Mouse (Mus musculus) gastrocnemius, adult 18-20 months (tissue): ENCODE results near the gene Ctnnd2. TPM values are rescaled to one million over a fixed set of nuclear protein-coding genes. Genes with fewer than 3 reads are reported as not detected.
"Not testable (repeated sequence)": the region's sequence is repeated elsewhere in the genome, so short reads cannot be mapped to it uniquely, and the experiment has no call there.

ENCODE experiments used
- DNase-seq: peaks from one replicate; pipeline ENCODE4 v3.0.0; 2021; ENCODE audit warnings: low spot score
- long read RNA-seq, 2 experiments: library from polyadenylated mRNA; stranded (forward); transcript quantifications; one replicate each; pipeline ENCODE4 v2.0.0; 2021
- total RNA-seq, 2 experiments: library from RNA; stranded (reverse); gene quantifications; 2 replicates each; pipeline ENCODE4 v1.2.3; 2021

The Ctnnd2 gene
- under 1 TPM in 1 of 2 experiments, not detected in 1; 0.09 TPM for total RNA-seq
- long read RNA-seq, experiment 1, partial matches to known transcripts = 0 of 3 reads
- long read RNA-seq, experiment 1, other reads (novel, unspliced or antisense) = 3 of 3 reads
- long read RNA-seq, experiment 2, partial matches to known transcripts = 0 of 1 reads
- long read RNA-seq, experiment 2, other reads (novel, unspliced or antisense) = 1 of 1 reads

- no peak for DNase-seq
Measured at GRCm38 (mm10) chr15:30172391-30173281, at the start of gene Ctnnd2. TSS of gene Ctnnd2 (plus strand) at chr15:30172593.

GRCm38 (mm10) chr15:30130705-30131104, 41.7 kb upstream of the Ctnnd2 start:
- DNase-seq = no peak

DNA sequence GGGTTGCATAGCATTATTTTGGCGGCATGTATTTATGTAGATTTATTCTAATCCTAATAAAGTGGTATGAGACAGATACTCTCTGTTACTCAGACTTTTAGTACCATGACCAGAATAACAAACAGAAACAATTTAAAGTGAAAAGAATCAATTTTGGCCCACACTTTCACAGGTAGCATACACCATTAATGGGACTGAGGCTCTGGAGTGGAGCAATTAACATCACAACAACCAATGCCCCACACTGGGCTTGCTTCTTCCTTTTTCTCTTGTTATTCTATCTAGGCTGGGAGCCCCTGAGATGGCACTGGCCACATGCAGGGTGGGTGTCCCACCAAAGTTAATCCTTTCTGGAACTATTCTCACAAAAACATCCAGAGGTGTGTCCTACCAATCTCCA, 32.8 kb upstream of the Ctnnd2 start:
- not testable (repeated sequence) for DNase-seq

DNA sequence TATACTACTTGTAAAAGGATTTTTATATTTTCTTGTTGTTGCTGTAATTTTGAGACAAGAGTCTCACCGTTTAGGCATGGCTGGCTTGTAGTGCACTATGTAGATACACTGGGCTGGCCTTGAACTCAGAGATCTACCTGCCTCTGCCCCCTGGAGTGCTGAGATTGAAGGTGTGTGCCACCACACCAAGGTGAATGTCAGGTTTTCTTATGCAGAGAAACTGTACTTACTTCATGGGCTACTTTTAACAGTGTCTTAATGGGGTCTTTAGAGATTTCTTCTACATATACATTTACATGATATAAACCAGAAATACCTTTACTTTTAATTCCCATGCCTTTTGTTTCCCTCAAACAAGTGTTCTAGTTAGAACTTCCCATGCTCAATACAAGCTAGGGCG, 27.0 kb upstream of the Ctnnd2 start:
- no peak for DNase-seq

DNA sequence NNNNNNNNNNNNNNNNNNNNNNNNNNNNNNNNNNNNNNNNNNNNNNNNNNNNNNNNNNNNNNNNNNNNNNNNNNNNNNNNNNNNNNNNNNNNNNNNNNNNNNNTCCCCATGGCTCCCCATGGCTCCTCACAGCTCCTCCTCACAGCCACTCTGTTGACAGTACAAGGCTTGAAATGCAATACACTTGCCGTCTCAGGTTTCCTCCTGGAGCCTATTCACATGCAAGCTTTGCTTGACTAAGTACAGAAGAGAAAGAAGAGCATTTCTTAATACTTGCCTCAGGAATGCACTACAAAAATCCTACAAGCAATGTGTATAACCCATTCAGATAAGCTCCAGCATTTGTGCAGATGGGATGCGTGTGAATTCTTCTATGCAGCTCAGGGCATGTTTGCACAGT, 20.2 kb upstream of the Ctnnd2 start:
- DNase-seq = no peak

DNA sequence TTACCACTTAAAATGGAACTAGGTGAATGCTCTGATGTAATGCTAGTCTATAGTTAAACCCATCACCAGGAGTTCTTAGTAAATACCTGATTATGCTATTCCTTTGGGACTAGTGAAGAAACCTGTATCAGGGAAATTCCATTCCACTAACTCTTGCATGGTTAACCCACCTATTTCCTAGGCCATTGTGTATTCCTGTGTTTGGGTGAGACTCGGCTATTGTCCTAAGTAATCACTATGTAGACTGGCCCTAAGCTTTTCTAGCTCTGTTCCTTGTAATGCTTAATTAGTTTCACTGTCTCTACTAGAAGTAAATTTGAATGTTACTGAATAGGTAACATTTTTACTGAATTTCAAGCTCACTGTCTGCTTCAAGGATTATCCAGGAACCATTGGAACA, 14.4 kb upstream of the Ctnnd2 start:
- DNase-seq = no peak

DNA sequence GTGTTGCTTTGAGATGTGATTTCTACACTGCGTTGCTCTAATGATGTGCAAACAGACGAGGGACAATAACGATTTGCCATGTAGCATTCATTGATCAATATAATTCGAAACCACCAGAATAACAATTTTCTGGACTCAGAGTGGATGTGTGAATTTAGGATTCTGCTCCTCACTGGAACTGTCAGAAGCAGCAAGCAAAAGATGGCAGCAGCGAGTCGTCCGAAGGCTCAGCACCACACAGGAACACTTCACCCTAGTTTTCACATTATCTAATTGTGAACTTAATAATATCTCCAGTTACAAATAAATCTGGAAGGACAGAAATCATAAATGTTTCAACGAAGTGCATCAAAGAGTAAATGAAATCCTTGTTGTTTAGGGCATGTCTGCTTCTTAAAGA, 2.4 kb upstream of the Ctnnd2 start:
- DNase-seq = no peak

GRCm38 (mm10) chr15:30171493-30172195, 749 bp upstream of the Ctnnd2 start:
- no peak for DNase-seq

GRCm38 (mm10) chr15:30173370-30173941, 1.1 kb downstream of the Ctnnd2 start:
- DNase-seq = no peak

DNA sequence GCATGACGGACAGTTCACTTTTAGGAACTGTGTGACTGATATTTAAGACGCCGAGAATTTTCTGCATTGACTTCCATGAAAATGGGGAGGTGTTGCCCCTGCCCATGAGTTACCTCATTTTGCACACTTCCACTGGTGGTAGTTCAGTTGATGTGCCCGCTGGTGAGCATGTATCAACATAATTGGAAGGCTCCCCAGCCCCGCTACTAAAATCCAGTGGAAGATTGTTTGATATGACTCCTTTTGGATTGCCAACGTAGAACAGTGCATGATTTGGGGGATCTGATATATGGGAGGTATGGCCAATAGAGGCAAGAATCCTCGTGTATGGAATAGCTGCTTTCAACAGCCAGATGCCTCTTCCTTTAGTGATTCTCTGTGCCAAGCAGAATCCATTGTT, 1.9 kb downstream of the Ctnnd2 start:
- no peak for DNase-seq

DNA sequence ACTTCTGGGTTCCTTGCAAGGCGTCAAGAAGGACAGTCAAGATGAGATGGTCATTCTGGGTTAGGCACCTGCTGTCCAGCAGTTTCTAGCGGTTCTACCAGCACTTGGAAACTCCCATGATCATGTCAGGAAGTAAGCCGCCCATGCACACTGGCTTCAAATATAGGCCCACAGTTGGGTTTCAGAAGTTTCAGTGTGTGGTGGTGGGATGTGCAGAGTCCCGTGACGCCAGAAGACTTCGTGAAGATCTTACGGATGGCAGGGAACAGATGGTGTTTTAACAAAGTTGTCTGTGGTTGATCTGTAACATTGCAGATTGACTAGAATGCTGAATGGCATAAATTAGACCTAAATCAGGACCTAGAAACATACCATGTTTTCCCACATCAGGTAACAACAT, 11.6 kb downstream of the Ctnnd2 start:
- DNase-seq = no peak

GRCm38 (mm10) chr15:30190872-30191271, 18.5 kb downstream of the Ctnnd2 start:
- DNase-seq = no peak

DNA sequence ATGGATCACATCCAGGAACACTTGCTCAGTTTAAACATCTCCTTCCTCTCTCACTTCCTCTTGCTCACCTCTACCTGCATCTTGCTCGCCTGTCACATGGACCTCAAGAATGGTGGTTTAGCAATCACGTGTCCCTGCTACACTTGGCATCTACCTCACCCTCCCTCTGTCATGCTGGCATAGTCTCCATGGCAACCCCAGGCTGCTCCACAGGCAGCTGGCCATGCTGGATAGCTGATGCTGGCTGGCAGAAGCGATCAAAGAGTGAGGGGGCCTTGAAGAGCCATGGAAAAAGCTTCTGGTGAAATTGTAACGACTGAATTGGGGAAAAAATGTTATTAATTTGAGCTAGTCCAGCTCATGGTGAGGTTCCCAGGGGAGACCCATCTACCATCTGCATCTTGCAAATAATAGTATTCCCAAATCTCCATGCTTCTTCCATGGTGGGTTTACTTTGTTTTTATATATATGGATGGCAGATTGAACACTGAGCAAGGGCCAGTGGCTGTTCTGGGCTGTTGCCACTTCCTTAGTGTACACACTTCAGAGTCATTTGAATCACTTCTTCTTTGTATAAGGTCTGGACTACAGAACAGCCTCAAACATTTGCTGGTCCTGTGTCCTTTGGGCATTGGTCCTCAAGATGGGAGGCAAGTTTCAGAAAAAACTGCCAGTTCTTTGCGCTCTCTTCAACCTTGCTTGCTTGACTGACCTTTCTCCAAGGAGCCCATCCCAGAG, 19.7 kb downstream of the Ctnnd2 start:
- no peak for DNase-seq

DNA sequence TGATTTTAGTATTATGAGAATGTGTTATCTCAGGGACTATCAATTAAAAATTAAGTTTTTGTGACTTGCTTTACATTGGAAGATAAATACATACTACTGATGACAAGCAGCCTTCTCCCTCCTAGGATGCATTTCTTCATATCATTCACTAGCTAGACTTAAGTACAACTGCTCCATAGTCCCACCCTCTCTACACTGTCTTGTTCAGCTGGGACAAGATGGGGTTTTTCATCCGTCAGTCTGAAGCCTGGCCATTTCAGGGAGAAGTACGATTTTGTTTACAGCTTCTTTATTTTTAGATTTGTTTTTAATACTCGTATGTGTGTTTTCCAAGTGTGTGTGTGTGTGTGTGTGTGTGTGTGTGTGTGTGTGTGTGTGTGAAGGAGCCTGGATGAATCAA, 26.0 kb downstream of the Ctnnd2 start:
- no peak for DNase-seq

DNA sequence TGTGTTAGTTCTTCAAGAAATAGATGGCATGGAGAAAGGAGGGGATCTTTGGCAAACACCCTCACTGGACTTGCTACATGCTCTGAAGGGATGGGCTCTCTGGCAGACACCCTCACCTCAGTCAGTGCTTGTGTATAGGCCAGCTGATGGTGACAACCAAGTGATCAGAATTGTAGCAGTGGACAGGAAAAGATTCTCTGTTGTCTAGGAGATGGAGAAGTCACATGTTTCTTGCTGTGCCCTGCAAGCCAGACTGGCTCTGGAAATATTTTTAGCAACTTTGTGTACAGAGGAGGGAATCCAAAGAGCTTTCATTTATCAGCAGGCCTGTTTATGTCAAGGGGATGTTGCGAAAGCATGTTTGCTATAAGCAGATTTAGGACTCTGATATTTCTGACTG, 27.4 kb downstream of the Ctnnd2 start:
- DNase-seq = no peak

DNA sequence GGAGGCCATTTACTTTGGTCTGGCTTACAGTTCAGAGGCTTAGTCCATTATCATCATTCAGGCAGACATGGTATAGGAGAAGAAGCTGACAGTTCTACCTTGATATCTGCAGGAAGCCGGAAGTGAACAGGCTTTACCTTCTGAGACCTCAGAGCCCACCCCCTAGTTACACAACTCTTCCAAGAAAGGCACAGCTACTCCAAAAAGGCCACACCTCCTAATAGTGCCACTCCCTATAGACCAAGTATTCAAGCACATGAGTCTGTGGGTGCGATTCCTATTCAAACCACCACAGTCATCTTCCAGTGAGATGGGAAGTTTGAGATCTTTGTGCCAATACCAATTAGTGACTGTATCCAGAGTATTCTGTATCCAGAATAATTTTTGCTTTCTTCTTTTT, 28.8 kb downstream of the Ctnnd2 start:
- no peak for DNase-seq

DNA sequence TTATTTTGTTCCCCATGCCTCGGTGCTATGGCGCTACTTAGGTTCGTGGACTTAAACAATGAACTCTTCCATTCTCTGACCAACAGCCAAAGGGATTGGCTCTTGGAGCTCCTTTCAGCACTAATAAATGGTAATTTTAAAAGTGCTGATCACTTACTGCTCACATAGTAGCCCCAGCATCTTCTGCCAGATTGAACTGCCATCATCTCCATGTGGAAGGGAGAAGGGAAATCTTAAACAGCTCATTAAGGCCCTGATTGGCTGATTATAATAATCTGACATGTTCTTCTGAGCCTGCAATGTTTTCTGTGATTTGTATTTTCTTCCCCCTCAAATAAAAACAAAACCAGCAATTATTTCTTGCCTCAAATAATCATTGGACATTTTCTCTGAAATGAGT, 29.2 kb downstream of the Ctnnd2 start:
- DNase-seq = no peak

DNA sequence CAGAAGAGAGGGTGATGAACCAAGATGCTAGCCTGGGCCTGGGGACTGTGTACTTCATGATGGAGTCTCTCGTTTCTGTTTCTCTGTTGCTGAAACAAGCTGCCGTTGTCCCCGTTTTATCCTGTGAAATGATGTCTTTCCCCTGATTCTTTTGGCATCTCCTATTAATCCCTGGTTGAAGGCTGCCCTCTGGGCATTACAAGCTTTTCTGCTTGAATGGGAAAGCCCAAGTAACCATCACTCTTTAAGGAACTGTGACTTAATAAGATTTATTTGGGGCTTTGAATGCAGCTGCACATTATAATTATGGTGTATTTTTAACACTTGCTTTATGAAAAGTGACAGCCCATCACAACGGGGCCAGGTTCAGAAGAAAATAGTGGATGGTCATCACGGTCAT, 40.4 kb downstream of the Ctnnd2 start:
- DNase-seq = no peak

GRCm38 (mm10) chr15:30215871-30216270, 43.5 kb downstream of the Ctnnd2 start:
- no peak for DNase-seq

DNA sequence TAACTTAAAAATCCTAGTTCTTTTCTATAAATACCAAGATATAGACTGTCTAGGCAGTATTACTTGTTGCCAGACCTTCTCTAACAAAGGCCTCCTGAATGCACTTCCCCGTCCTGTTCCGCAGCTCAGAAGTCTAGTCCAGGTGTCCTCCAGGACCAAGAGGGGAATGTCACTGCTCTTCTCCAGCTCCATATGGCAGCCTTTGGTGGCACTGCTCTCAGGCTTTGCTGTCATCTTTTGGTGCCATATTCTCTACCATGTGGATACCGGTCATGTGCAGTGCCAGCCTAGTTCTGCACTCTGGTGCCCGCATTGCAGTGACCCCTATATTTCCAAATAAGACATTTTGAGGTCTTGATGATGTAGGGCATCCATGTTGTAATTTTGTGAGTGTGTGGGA, 56.7 kb downstream of the Ctnnd2 start:
- no peak for DNase-seq
